Mouse (Mus musculus): ENCODE results near the gene Syt1.

DNA sequence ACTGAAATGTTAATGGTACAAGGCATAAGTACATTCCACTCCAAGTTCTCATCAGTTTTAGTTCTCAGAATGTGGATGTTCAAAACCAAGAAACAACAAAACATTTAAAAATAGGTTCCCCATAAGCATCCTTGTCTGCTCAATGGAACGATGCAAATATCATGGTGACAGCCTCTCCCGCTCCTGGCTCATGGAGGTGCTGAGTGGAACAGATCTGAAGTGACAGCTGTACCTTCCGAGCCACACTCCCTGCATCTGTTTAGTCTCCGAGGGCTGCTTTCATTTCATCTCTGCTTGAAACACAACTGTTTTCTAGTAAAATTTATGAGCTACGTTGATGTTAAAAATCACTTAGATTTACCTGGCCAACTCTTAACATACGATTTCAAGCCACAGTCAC, 179.0 kb downstream of the Syt1 start:
- TF ChIP-seq HCFC1 (IDR thresholded peaks at IDR 0.05; ENCODE audit: borderline replicate concordance, insufficient read depth, low read length) (no peak), ZC3H11A (IDR thresholded peaks at IDR 0.05; ENCODE audit: borderline replicate concordance, low read depth, low read length) (no peak)
